In the genomic region with DNA sequence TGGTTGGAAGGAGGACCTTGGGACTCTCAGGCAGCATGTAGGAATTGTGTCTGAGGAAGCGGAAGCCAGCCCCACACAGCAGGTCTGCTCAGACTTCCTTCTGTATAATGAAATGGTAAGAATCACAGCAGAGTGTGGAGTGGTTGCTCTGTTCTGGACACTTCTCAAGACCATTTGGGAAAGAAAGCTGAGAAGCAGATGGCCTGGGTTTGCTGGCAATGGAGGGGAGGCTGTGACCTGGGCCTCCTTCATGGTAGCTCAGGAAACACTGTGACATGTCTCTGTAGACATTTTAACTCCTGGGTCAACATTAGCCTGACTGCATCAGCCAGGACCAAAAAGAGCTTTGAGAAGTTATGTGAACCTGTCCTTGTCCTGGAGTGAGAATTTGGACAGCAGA, we compare ENCODE assay signal across 15 mouse cellular contexts. TPM values are rescaled to one million over a fixed set of nuclear protein-coding genes. Genes with fewer than 3 reads are reported as not detected.
DNase-seq lines count a peak whose midpoint lies in the region; ATAC-seq and TF ChIP-seq lines count a peak whose summit lies in the region.
"Had no signal": no experiment of that assay in that cellular context is flagged by ENCODE, and none has a peak within 500 bp of the region (broad histone marks: within the 10 kb centered on the region; RNA-seq: fewer than 3 reads in every experiment).

No protein-coding gene starts in this region.

- ATAC-seq in cerebellum, adult (ENCODE audit: insufficient number of reproducible peaks, low FRiP score, low TSS enrichment): no peak
- no peak for ATAC-seq in heart, embryonic 13.5 days (ENCODE audit: extremely low read depth, insufficient number of reproducible peaks, low FRiP score, low TSS enrichment)
- no peak for ATAC-seq in liver, embryonic 13.5 days (ENCODE audit: low read depth)

- peak overlapping the region; percentile 65 for H3K27ac ChIP-seq in heart, embryonic 13.5 days (replicated peaks)
- 0 out of 2 replicates have a peak overlapping the region, but pooled peaks have one; percentile 18 for H3K27ac ChIP-seq in liver, embryonic 13.5 days
- peak overlapping the region; percentile 56; the same call in 1 of the 2 replicates for H3K27ac ChIP-seq in cortical plate, adult 2 months (ENCODE audit: insufficient read depth, low read length)

- TF ChIP-seq POLR2A in cortical plate, adult 2 months (IDR thresholded peaks at IDR 0.05; ENCODE audit: extremely low read depth, insufficient read depth, low read length): no peak

- H3K4me3 ChIP-seq in heart, embryonic 13.5 days: no peak overlapping the region
- H3K4me3 ChIP-seq in liver, embryonic 13.5 days (replicated peaks): no peak overlapping the region
- H3K4me3 ChIP-seq in cortical plate, adult 2 months (ENCODE audit: insufficient read depth, low read length): no peak overlapping the region
- H3K4me3 ChIP-seq: erythroblast, embryonic 14.5 days had no signal

- H3K4me2 ChIP-seq in heart, embryonic 13.5 days: no peak overlapping the region
- H3K4me2 ChIP-seq in liver, embryonic 13.5 days: no peak overlapping the region

- no peak for TF ChIP-seq CTCF in cortical plate, adult 2 months (IDR thresholded peaks at IDR 0.05; ENCODE audit: extremely low read depth, insufficient read depth, low read length)

- no peak overlapping the region for H3K9ac ChIP-seq in heart, embryonic 13.5 days
- H3K9ac ChIP-seq in liver, embryonic 13.5 days: no peak overlapping the region

- 91% methylated on average over 1 of the region's 1 CpGs for WGBS in heart, embryonic 13.5 days
- 84% methylated on average over 1 of the region's 1 CpGs for WGBS in liver, embryonic 13.5 days (ENCODE audit: insufficient replicate concordance)

- peaks cover 60% of the 10 kb centered on the region for H3K4me1 ChIP-seq in heart, embryonic 13.5 days
- H3K4me1 ChIP-seq in liver, embryonic 13.5 days (replicated peaks): peaks cover 3% of the 10 kb centered on the region; the same call in 1 of the 2 replicates
- no peaks in the 10 kb centered on the region; the same call in 1 of the 2 replicates for H3K4me1 ChIP-seq in cortical plate, adult 2 months (ENCODE audit: control insufficient read depth, insufficient read depth, low read length)

- H3K9me3 ChIP-seq in heart, embryonic 13.5 days: no peaks in the 10 kb centered on the region
- no peaks in the 10 kb centered on the region for H3K9me3 ChIP-seq in liver, embryonic 13.5 days (replicated peaks)

- DNase-seq in cerebellum, adult 9-10 months: peak; percentile 52
- DNase-seq in heart, adult 9 months (ENCODE audit: low spot score in 2 of 2): no peak
- DNase-seq in liver, embryonic 13.5 days: no peak
- DNase-seq in liver: no peak
- DNase-seq in adrenal gland, adult 8-10 months: no peak
- DNase-seq: embryo, embryonic 11 days; kidney, postnatal 36 days; layer of hippocampus, postnatal 36 days; left cerebral cortex, postnatal 4 days; right cerebral cortex, adult 18-20 months; thymus, adult 18-20 months had no signal

- H3K36me3 ChIP-seq in heart, embryonic 13.5 days: no peaks in the 10 kb centered on the region
- no peaks in the 10 kb centered on the region for H3K36me3 ChIP-seq in liver, embryonic 13.5 days

- H3K27me3 ChIP-seq in heart, embryonic 13.5 days (replicated peaks): no peaks in the 10 kb centered on the region
- no peaks in the 10 kb centered on the region for H3K27me3 ChIP-seq in liver, embryonic 13.5 days

RNA-seq across cellular contexts. Expression of gene Med9, which starts 47.0 kb away (rescaled TPM):
- polyA plus RNA-seq in heart, embryonic 13.5 days (2015; fragmentation: Nextera tagmentation; extraction: Ambion mirVana): 42.6 and 48.2 TPM in 2 replicates
- 26.2 and 26.8 TPM in 2 replicates for polyA plus RNA-seq in liver, embryonic 13.5 days (2015; fragmentation: Nextera tagmentation; extraction: Ambion mirVana)
- 42.7 and 44.2 TPM in 2 replicates for polyA plus RNA-seq in cortical plate, adult 2 months (2012; rRNA removed)
- 10 to 100 TPM; 29.4 to 39.1 (median 33.2) TPM for total RNA-seq in adrenal gland, adult 8-10 months (2022)
